Mouse (Mus musculus) stomach, adult 2 months (tissue): ENCODE measurements around the gene Mt2. TPM values are rescaled to one million over a fixed set of nuclear protein-coding genes. Genes with fewer than 3 reads are reported as not detected.

Source experiments
- polyA plus RNA-seq: library from polyadenylated mRNA; depleted of rRNA; stranded (reverse); fragments of >200 nt; gene quantifications from 2 replicates; pipeline ENCODE4 v1.2.3, GENCODE M21; 2012; rRNA removed

Gene Mt2
- polyA plus RNA-seq: 113 and 140 TPM in 2 replicates

DNA sequence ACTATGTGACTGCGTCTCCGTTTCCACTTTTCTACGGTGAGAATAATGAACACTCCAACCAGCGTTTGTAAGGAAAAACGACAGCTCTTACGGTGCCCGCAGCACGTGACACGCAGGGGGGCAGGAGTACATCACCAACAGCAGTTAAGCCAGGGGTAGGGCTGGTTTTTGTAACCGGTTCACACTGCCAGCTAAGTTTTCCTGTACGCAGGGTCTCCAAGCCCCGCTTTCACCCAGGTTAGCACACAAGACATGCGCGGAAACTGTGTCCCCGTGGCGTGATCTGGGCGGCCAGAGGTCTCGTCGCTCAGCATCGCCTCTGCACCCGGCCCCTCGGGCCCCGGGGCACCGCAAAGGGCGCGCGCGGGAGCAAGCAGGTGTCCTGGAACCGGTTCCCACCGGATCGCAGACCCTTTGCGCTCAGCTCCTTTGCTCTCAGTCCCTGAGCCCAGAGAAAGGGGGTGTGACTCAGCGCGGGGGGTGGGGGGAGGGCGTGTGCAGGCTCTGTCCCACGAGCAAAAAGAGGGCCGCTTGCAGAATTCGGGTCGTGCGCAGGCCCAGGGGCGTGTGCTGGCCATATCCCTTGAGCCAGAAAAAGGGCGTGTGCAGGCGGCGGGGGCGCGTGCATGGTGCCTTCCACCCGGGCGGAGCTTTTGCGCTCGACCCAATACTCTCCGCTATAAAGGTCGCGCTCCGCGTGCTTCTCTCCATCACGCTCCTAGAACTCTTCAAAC lies at the start of gene Mt2:
TSS of gene Mt2 (plus strand) at position 590 of the 734 bp plus-strand sequence.

GRCm38 (mm10) chr8:94136933-94137332 lies 35.5 kb upstream of the Mt2 start, which contains the start of gene Mt4:
TSS of gene Mt4 (plus strand) at chr8:94137197.

GRCm38 (mm10) chr8:94152513-94153300 lies 19.8 kb upstream of the Mt2 start, which contains the start of gene Mt3:
TSS of gene Mt3 (plus strand) at chr8:94152607.

GRCm38 (mm10) chr8:94178857-94179712 lies 6.6 kb downstream of the Mt2 start, which contains the start of gene Mt1:
TSS of gene Mt1 (plus strand) at chr8:94179082.

DNA sequence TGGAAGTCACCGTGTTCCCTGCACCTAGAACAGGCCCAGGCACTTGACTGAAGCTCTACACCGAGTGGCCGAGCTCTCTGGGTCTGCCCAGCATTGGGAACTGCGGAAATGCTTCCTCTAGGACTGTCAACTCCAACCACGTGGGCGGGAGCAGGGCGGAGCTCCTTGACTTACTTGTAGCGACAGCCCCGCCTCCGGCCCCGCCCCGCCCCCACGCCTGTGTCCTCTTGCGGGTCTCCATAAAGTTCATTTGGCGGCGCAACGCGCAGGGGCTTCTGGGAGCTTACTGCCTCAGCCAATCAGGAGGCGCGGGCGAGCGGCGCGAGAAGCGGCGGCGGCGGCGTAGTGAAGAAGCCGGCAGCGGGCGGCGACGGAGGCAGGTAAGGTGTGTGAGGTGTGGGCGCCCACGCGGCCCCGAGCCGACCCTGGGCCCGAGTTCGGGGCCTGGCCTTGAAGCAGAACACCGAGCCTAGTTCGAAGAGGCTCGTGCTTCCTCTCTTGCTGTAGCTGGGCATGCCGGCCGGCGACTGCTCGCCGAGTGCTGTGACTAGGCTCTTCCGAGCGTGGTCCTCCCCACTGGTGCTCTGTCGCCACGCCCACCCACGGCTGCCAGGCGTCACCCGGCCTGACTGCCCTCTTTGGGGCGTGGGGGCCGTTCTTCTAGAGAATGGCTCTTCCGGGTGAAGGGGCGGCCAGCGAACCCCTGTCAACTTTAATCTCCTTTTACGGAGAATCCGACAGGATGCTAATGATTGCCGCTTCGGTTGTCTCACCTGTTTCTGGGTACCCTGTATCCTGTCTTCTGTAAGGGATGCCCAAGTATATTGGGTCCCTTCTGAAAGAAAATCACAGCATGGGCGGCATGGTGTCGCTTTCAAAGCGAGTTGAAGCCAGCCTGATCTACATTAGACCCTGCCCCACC lies 42.0 kb downstream of the Mt2 start, which contains the start of gene Nup93:
TSS of gene Nup93 (plus strand) at position 313 of the 922 bp plus-strand sequence.

Other genes with a start within 250 kb of the Mt2 start
- gene Amfr, start 159.8 kb upstream of the Mt2 start, polyA plus RNA-seq: 46.5 and 52.2 TPM in 2 replicates
- gene Nudt21, start 135.6 kb upstream of the Mt2 start, polyA plus RNA-seq: 40.4 and 64.7 TPM in 2 replicates
- 1.2 and 1.5 TPM in 2 replicates for gene Ogfod1, start 135.5 kb upstream of the Mt2 start, polyA plus RNA-seq
- gene Bbs2, start 73.7 kb upstream of the Mt2 start, polyA plus RNA-seq: 6.0 and 6.1 TPM in 2 replicates
- gene Mt4, start 35.5 kb upstream of the Mt2 start, polyA plus RNA-seq: 490 and 754 TPM in 2 replicates
- gene Mt3, start 20.1 kb upstream of the Mt2 start, polyA plus RNA-seq: 1.5 and 1.9 TPM in 2 replicates
- 2,132 and 2,999 TPM in 2 replicates for gene Mt1, start 6.4 kb downstream of the Mt2 start, polyA plus RNA-seq
- 3.2 and 4.9 TPM in 2 replicates for gene Nup93, start 41.9 kb downstream of the Mt2 start, polyA plus RNA-seq
- gene Slc12a3, start 156.5 kb downstream of the Mt2 start, polyA plus RNA-seq: 0.11 and 0.13 TPM in 2 replicates
- gene Herpud1, start 213.8 kb downstream of the Mt2 start, polyA plus RNA-seq: 178 and 375 TPM in 2 replicates